Mouse (Mus musculus): ENCODE results near the gene Arap1. TPM values are rescaled to one million over a fixed set of nuclear protein-coding genes. Genes with fewer than 3 reads are reported as not detected.

Gene Arap1
- polyA plus RNA-seq, 1 experiment from 2014 or later, result 85.6 TPM

DNA sequence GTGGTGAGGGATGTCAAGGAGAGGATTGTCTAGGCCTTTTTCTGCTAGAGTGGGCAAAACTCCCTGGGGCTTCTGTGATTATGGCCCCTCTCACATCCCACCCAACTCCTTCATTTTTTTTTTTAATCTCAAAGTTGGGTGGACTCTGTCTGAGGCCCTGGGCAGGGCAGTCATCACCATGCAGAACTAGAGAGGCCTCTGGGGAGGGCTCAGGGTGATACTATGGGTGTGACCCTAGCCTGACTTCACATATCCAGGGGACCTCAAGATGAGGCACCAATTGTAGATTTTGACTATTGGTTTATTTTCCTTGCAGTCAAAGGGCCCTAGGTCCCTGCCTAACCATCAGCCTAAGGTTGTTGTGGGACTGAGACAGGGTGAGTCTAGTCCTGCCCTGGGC is 32.2 kb upstream of the Arap1 start:
- Histone ChIP-seq H3K9ac (no peak overlapping the region), H3K27me3 (no peaks in the 10 kb centered on the region), H3K4me3 (no peak overlapping the region), H3K4me1 (peaks cover 12% of the 10 kb centered on the region), H3K4me2 (no peak overlapping the region), H3K9me3 (no peaks in the 10 kb centered on the region), H3K27ac (no peak overlapping the region), H3K36me3 (no peaks in the 10 kb centered on the region)
- ATAC-seq (ENCODE audit: insufficient number of reproducible peaks, low FRiP score, low TSS enrichment, low read depth), result no peak

DNA sequence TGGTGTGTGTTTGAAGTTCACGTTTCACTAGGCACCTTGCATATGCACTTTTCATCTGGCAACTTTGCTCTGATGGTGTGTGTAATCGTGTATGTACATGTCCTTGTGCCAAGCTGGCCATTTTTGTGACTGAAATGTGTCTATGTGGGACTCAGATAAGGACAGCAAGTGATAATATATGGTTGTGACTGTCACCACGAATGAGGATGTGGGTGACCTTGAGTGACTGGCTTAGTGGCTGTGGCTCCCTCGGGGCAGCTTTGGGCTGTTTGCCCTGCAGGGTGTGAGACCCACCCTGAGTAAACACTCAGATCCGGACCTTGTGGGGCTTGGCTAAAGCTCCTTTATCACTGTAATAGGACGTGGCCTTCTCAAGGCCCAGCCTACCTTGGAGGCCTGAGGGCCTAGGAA is 31.3 kb upstream of the Arap1 start:
- H3K36me3 ChIP-seq, result no peaks in the 10 kb centered on the region
- no peak overlapping the region for H3K27ac ChIP-seq
- H3K9ac ChIP-seq, result no peak overlapping the region
- no peak overlapping the region for H3K4me3 ChIP-seq
- no peaks in the 10 kb centered on the region for H3K9me3 ChIP-seq
- ATAC-seq (ENCODE audit: insufficient number of reproducible peaks, low FRiP score, low TSS enrichment, low read depth), result no peak
- H3K4me1 ChIP-seq, result peaks cover 11% of the 10 kb centered on the region
- no peaks in the 10 kb centered on the region for H3K27me3 ChIP-seq
- H3K4me2 ChIP-seq, result no peak overlapping the region
- 50% methylated on average over 6 of the region's 6 CpGs for WGBS

DNA sequence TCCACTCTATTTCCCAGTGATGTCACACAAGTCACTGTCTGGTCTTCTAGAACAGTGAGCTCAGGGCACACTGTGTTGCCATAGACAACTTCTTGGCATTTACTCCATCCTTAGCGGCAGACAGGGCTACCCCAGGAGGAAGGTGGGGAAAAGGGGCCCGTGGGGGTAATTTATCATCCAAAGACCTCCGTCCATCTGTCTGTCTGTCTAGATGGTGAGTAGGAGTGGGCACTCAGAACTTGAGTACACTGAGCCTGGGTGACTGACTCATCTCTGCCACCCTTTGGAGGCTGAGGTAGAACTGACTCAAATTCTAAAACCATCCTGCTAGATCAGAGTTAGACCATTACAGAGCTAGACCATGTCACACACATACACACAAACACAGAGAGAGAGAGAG is 30.9 kb upstream of the Arap1 start, which contains the start of gene Stard10:
Stard10 (plus strand) TSS at position 73 of the 400 bp plus-strand sequence.
- H3K4me1 ChIP-seq, result peaks cover 16% of the 10 kb centered on the region
- no peaks in the 10 kb centered on the region for H3K36me3 ChIP-seq
- H3K9ac ChIP-seq, result no peak within 1 kb of the TSS
- H3K27ac ChIP-seq, result no peak within 1 kb of the TSS
- H3K27me3 ChIP-seq, result no peaks in the 10 kb centered on the region
- WGBS, result 81% methylated on average over 3 of the region's 3 CpGs
- H3K4me2 ChIP-seq, result no peak within 1 kb of the TSS
- ATAC-seq (ENCODE audit: insufficient number of reproducible peaks, low FRiP score, low TSS enrichment, low read depth), result no peak
- no peaks in the 10 kb centered on the region for H3K9me3 ChIP-seq
- no peak within 1 kb of the TSS for H3K4me3 ChIP-seq

DNA sequence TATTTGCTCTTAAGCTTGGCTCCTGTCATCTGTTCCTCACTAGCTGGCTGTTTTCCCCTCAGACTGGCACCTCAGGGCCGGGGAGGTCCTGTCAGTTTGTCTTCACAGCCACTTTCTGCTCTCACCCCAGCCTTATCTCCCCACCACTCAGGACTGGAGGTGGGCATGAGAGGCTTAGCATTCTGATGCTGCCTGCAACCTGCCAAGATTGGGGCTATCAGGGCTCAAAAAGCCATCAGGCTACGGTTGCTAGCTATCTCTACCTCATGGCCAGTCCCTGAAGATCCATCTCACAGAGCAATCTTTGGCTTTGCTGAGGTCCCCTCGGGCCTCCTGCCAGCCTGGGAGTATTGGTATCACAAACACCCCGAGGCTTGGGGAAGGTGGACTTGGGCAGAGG is 29.0 kb upstream of the Arap1 start:
- Histone ChIP-seq H3K9me3 (no peaks in the 10 kb centered on the region), H3K9ac (no peak overlapping the region), H3K36me3 (no peaks in the 10 kb centered on the region), H3K27me3 (no peaks in the 10 kb centered on the region), H3K4me1 (peaks cover 27% of the 10 kb centered on the region), H3K4me3 (no peak overlapping the region), H3K4me2 (no peak overlapping the region), H3K27ac (no peak overlapping the region)
- WGBS, result 63% methylated on average over 4 of the region's 4 CpGs
- no peak for ATAC-seq (ENCODE audit: insufficient number of reproducible peaks, low FRiP score, low TSS enrichment, low read depth)

DNA sequence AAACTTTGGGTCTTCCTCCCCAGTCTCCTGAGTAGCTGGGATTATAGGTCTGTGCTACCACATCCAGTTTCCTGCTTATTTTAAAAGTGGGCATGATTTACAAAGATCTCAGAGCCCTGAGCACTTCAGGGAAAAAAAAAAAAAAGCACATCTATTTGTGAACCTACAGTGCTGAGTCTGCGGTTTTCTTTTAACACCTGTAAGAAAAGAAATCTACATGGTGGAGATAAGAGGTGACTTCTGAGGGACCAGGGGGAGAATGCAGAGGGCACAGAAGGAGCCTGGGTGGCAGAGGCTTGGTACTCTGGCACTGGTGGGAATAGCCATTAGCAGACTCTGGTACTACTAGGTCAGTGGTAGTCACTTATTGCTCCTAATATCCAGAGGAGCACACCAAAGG is 28.1 kb upstream of the Arap1 start:
- no peak for ATAC-seq (ENCODE audit: insufficient number of reproducible peaks, low FRiP score, low TSS enrichment, low read depth)
- no peak overlapping the region for H3K27ac ChIP-seq

DNA sequence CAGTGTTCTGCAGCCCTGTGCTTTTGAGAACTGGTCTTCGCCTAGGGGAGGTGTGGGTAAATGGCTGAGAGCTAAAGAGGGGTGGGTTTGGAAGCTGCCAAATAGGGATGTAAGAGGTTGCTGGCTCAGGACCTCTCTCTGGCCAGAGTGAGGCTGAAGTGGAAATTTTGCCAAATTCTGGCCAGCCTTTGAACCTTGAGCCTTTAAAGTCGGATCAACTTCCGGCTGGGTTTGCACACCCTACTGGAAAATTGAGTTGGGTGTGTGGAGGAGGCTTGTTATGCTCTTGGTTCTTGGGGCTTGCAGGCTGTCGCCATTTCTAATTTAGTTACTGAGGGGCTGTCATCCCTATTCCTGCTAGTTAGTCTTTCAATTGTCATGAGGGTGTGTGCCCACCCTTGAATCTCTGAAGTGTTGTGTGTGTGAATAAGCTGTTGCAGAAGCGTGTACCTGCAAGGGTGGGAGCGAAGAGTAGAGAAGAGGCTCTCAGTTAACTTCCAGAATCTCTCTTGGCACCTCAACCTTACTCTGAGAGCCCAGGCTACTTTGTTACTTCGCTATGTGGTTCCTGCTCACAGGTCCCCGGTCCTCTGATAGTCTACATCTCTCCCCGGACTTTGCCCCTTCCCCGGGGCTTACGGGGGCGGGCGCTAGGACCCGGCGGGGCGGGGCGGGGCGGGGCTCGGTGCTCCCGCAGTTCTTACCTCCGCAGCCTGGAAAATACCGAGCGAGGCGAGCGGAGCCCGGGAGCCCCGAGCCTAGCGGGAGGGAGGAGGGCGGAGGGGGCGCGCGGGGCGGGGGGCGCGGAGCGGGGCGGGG is 27.3 kb upstream of the Arap1 start:
- H3K4me1 ChIP-seq, result peaks cover 27% of the 10 kb centered on the region
- H3K9ac ChIP-seq, result peak overlapping the region; percentile 55
- 5% methylated on average over 25 of the region's 37 CpGs for WGBS
- H3K36me3 ChIP-seq, result 0 out of 2 replicates have a peak, but pooled peaks cover 6% of the 10 kb centered on the region
- peak overlapping the region; percentile 96 for H3K4me2 ChIP-seq
- peak overlapping the region; percentile 72 for H3K4me3 ChIP-seq
- no peaks in the 10 kb centered on the region for H3K9me3 ChIP-seq
- H3K27me3 ChIP-seq, result no peaks in the 10 kb centered on the region
- H3K27ac ChIP-seq, result peak overlapping the region; percentile 61
- 0 out of 2 replicates have a peak, but pooled peaks have one; percentile 45 for ATAC-seq (ENCODE audit: insufficient number of reproducible peaks, low FRiP score, low TSS enrichment, low read depth)

More for the DNA sequence above, 28.1 kb upstream of the Arap1 start:
- Histone ChIP-seq H3K4me2 (no peak overlapping the region), H3K9me3 (no peaks in the 10 kb centered on the region), H3K4me3 (no peak overlapping the region), H3K9ac (no peak overlapping the region), H3K4me1 (peaks cover 27% of the 10 kb centered on the region), H3K36me3 (no peaks in the 10 kb centered on the region), H3K27me3 (no peaks in the 10 kb centered on the region)
- WGBS, result 90% methylated on average over 1 of the region's 1 CpGs

DNA sequence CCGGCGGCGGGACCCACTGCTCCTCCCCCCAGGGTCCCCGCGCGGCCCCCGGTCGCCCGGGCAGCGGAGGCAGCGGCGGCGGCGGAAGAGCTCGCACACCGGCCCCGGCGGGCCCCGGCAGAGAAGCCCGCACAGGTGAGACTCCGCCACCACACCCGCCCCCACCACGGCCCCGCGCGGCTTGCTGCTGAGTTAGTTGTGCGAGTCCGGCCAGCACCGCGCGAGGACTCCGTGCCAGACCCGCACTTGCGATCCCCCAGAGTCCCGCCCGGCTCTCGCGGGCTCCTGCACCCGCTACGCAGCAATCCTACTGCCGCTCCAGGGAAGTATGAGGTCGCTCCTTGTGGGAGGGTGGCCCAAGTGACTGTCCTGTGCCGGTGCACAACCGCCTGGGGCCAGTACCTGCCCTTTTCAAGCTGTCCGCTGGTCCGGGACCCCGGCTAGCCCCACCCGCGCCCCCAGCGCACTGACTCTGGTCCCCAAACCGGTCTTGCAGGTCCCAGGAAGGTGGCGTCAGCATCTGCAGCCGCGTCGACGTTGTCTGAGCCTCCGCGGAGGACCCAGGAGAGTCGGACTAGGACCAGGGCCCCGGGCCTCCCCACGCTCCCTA is 26.5 kb upstream of the Arap1 start:
- peak overlapping the region; percentile 96 for H3K4me2 ChIP-seq
- H3K27ac ChIP-seq, result peak overlapping the region; percentile 61
- 1% methylated on average over 46 of the region's 61 CpGs for WGBS
- 0 out of 2 replicates have a peak, but pooled peaks cover 6% of the 10 kb centered on the region for H3K36me3 ChIP-seq
- ATAC-seq (ENCODE audit: insufficient number of reproducible peaks, low FRiP score, low TSS enrichment, low read depth), result peak; percentile 31; the same call in 1 of the 2 replicates
- no peaks in the 10 kb centered on the region for H3K27me3 ChIP-seq
- peak overlapping the region; percentile 55 for H3K9ac ChIP-seq
- peak overlapping the region; percentile 72 for H3K4me3 ChIP-seq
- peaks cover 27% of the 10 kb centered on the region for H3K4me1 ChIP-seq
- H3K9me3 ChIP-seq, result no peaks in the 10 kb centered on the region

DNA sequence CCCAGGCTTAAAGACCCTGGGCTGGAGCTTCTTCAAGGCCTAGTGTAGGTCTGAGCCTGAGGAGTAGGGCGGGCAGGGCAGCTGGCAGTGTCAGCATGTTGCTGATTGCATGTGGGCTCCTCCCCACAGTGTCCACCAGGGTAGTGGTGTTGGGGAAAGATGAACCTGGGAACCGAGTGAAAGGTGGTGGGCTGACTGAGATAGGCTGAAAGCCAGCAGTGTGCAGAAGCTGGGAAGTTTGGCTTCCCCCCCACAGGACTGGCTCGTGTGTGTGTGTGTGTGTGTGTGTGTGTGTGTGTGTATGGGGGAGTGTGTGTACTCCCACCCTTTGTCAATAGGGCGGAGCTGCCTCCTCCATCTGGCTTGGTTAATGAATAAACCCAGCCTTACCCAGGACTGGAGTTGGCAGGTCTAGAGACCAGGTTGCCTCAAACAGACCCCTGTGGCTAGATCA is 24.7 kb upstream of the Arap1 start:
- 0 out of 2 replicates have a peak overlapping the region, but pooled peaks have one; percentile 96 for H3K4me2 ChIP-seq
- H3K9me3 ChIP-seq, result no peaks in the 10 kb centered on the region
- H3K27ac ChIP-seq, result no peak overlapping the region
- H3K27me3 ChIP-seq, result no peaks in the 10 kb centered on the region
- H3K9ac ChIP-seq, result no peak overlapping the region
- 0 out of 2 replicates have a peak, but pooled peaks cover 6% of the 10 kb centered on the region for H3K36me3 ChIP-seq
- ATAC-seq (ENCODE audit: insufficient number of reproducible peaks, low FRiP score, low TSS enrichment, low read depth), result no peak
- WGBS, result 76% methylated on average over 4 of the region's 4 CpGs
- no peak overlapping the region for H3K4me3 ChIP-seq
- peaks cover 30% of the 10 kb centered on the region for H3K4me1 ChIP-seq

DNA sequence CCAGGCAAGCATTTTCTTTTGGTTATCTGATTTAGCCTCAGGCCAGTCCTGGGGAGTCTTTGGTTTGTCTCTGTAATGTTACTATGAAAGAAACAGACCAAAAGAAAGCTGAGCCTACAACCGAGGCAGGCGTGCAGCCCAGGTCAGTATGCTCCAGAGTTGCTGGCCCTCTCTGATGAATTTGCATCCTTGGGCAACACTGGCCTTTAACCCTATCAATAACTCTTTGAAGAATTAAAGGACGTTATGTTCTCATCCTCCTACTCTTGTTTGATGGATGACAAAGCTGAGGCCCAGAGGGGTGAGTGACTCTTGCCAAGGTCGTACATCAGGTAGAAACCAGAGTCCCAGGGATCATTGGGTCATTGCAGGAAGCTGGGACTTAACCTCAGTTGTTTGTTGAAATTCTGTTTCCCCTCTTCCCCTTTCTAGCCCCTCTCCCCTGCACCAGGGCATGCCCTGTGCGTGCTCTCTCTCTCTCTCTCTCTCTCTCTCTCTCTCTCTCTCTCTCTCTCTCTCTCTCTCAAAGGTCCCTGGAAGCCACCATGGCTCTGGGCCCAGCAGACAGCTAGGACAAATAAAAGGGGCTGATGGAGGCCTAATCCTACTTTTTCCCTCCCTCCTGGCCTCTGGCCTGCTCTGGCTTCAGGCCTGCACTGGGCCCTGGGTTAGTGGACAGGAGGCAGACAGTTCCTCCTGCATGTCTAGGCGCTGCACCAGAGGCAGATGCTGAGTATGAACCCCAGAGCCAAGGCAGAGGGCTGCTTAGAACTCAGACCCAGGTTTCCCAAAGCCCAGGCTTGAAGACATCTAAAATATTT is 23.5 kb upstream of the Arap1 start:
- Histone ChIP-seq H3K4me3 (no peak overlapping the region), H3K9ac (no peak overlapping the region), H3K27ac (no peak overlapping the region), H3K27me3 (no peaks in the 10 kb centered on the region), H3K4me2 (no peak overlapping the region), H3K4me1 (peaks cover 36% of the 10 kb centered on the region), H3K9me3 (no peaks in the 10 kb centered on the region), H3K36me3 (0 out of 2 replicates have a peak, but pooled peaks cover 6% of the 10 kb centered on the region)
- no peak for ATAC-seq (ENCODE audit: insufficient number of reproducible peaks, low FRiP score, low TSS enrichment, low read depth)
- 63% methylated on average over 5 of the region's 6 CpGs for WGBS

DNA sequence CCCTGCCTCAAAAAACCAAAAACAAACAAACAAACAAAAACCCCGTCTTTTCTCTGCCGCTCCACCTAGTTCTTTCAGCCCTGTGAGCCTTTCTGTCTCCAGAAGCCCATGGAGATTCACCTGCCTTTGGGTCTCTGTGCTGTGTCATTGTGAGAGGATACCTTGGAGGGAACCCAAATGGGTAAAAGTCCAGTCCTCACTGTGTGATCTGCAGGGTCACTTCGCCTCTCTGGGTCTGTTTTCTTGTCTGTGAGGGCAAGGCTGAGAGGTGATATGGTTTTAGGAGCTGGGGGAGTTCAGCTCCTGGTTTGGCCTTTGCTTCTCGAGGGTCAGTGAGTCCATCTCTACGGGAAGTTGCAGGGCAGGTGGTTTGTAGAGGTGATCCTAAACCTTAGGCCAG is 21.9 kb upstream of the Arap1 start:
- Histone ChIP-seq H3K4me3 (no peak overlapping the region), H3K36me3 (0 out of 2 replicates have a peak, but pooled peaks cover 8% of the 10 kb centered on the region), H3K9me3 (no peaks in the 10 kb centered on the region), H3K4me1 (peaks cover 42% of the 10 kb centered on the region), H3K27ac (no peak overlapping the region), H3K9ac (no peak overlapping the region), H3K27me3 (no peaks in the 10 kb centered on the region), H3K4me2 (no peak overlapping the region)
- no peak for ATAC-seq (ENCODE audit: insufficient number of reproducible peaks, low FRiP score, low TSS enrichment, low read depth)
- 81% methylated on average over 5 of the region's 5 CpGs for WGBS

DNA sequence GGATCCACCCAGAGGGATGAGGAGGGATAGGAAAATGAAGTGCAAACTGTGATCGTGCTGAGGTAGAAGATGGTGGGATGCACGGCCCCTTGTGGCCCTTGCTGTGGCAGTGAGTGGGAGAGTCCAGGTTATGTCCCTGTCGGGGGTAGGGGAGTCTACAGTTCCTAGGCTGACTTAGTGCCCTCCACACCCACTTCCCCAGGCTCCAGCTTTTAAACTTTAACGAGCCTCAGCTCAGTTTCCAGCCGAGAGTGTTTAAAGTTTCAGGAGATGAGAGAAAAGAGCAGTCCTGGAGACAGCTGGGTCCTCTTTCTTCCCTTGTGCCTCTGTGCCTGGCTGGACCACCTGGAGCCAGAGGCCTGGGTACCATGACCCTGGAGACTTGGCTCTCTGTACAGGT is 20.6 kb upstream of the Arap1 start:
- Histone ChIP-seq H3K9me3 (no peaks in the 10 kb centered on the region), H3K36me3 (0 out of 2 replicates have a peak, but pooled peaks cover 8% of the 10 kb centered on the region), H3K9ac (no peak overlapping the region), H3K27me3 (no peaks in the 10 kb centered on the region), H3K4me2 (no peak overlapping the region), H3K27ac (no peak overlapping the region), H3K4me3 (no peak overlapping the region), H3K4me1 (peaks cover 34% of the 10 kb centered on the region)
- ATAC-seq (ENCODE audit: insufficient number of reproducible peaks, low FRiP score, low TSS enrichment, low read depth), result no peak
- WGBS, result 33% methylated on average over 5 of the region's 5 CpGs

Data from limb, embryonic 15.5 days (tissue).